Mouse (Mus musculus) stomach, postnatal 0 days (tissue): ENCODE measurements around the gene Mydgf.

Source experiments
- CTCF ChIP-seq: IDR thresholded peaks from 2 replicates; pipeline ENCODE4 v1.5.1; 2016; ENCODE audit warnings: antibody characterized with exemption, low read depth, mild to moderate bottlenecking, moderate library complexity
- EP300 ChIP-seq: optimal IDR thresholded peaks from 2 replicates; pipeline ENCODE3; 2016; ENCODE audit warnings: antibody characterized with exemption

GRCm38 (mm10) chr17:56173401-56174046, 10.2 kb downstream of the Mydgf start:
- TF ChIP-seq CTCF = no peak
- no peak for TF ChIP-seq EP300
